Mouse (Mus musculus) myocyte (in vitro differentiated cells): Measurements from ENCODE around the gene Nfasc.

Source experiments
- CEBPB ChIP-seq: IDR thresholded peaks from 2 replicates; pipeline ENCODE4 v1.6.1; 2011; ENCODE audit warnings: mild to moderate bottlenecking, moderate library complexity; ENCODE audit not compliant: poor library complexity, insufficient read depth, severe bottlenecking
- E2F4 ChIP-seq: IDR thresholded peaks from one replicate; pipeline ENCODE4 v1.6.1; 2011; ENCODE audit warnings: mild to moderate bottlenecking, control low read depth, moderate library complexity; ENCODE audit not compliant: insufficient read depth
- MAX ChIP-seq: IDR thresholded peaks from one replicate; pipeline ENCODE4 v1.6.1; 2011; ENCODE audit warnings: low read depth, mild to moderate bottlenecking, control low read depth
- MYOD1 ChIP-seq, 3 experiments: IDR thresholded peaks; one replicate each; pipeline ENCODE4 v1.6.1; 2011; ENCODE audit warnings: control low read depth in 2 of 3, low read depth in 2 of 3, mild to moderate bottlenecking in 2 of 3, moderate library complexity in 1 of 3; ENCODE audit not compliant: insufficient read length in 2 of 3, control insufficient read depth in 1 of 3
- MYOG ChIP-seq, 3 experiments: IDR thresholded peaks; one replicate each; pipeline ENCODE4 v1.6.1; 2011; ENCODE audit warnings: control low read depth in 2 of 3, low read depth in 2 of 3, mild to moderate bottlenecking in 2 of 3; ENCODE audit not compliant: insufficient read length in 2 of 3, control insufficient read depth in 1 of 3, insufficient read depth in 1 of 3
- POLR2A ChIP-seq: IDR thresholded peaks from one replicate; pipeline ENCODE4 v1.6.1; 2011; ENCODE audit warnings: low read depth, mild to moderate bottlenecking, control low read depth, moderate library complexity; ENCODE audit not compliant: insufficient read length
- POLR2AphosphoS2 ChIP-seq: IDR thresholded peaks from one replicate; pipeline ENCODE4 v1.6.1; 2011; ENCODE audit warnings: low read depth, control low read depth; ENCODE audit not compliant: insufficient read length
- SRF ChIP-seq: IDR thresholded peaks from one replicate; pipeline ENCODE4 v1.6.1; 2011; ENCODE audit warnings: low read depth; ENCODE audit not compliant: control insufficient read depth, insufficient read length
- TCF12 ChIP-seq: IDR thresholded peaks from one replicate; pipeline ENCODE4 v1.6.1; 2011; ENCODE audit warnings: mild to moderate bottlenecking, control low read depth; ENCODE audit not compliant: poor library complexity, insufficient read depth, severe bottlenecking
- USF1 ChIP-seq: IDR thresholded peaks from one replicate; pipeline ENCODE4 v1.6.1; 2011; ENCODE audit warnings: low read depth, mild to moderate bottlenecking, control low read depth, moderate library complexity

DNA sequence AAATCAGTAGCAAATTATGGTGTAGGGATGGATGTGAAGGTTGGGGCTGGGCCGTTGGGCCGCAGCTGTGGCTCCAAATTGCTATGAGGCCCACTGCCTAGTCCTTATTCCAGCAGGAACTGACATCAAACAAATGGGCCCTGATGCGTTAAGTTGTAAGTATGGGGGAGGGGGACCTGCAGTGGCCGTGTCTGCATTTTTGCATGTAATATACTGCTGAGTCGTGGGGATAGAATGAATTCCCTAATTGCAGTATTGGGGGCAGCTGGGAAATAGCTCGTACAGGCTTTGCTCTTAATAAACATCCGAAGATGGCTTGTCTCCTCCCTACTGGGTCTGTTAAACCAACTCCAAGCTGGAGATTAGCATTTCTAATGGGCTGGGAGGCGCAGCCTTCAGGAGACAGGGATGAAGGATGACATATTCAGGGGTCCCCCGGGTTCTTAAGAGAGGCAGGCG is 179.2 kb downstream of the Nfasc start:
- TF ChIP-seq MYOD1 (IDR thresholded peaks at IDR 0.05; ENCODE audit: control insufficient read depth in 1 of 3, insufficient read length in 2 of 3, low read depth in 2 of 3) (no peak), E2F4 (no peak), USF1 (no peak), CEBPB (no peak), MAX (no peak), POLR2A (no peak), MYOG (IDR thresholded peaks at IDR 0.05; ENCODE audit: control insufficient read depth in 1 of 3, insufficient read depth in 1 of 3, insufficient read length in 2 of 3, low read depth in 2 of 3) (no peak), TCF12 (no peak), POLR2AphosphoS2 (no peak), SRF (no peak)
